Mouse (Mus musculus) brain, embryonic 14.5 days (tissue): ENCODE results near the gene Pla2g7.

Source experiments
- CTCF ChIP-seq: fragments of 200-500 bp; IDR thresholded peaks from 2 replicates; pipeline ENCODE4 v1.5.1; 2012; ENCODE audit warnings: inconsistent platforms, mild to moderate bottlenecking, moderate library complexity, borderline replicate concordance; ENCODE audit not compliant: insufficient read depth, insufficient read length; ENCODE audit errors: extremely low read depth
- POLR2A ChIP-seq: fragments of 200-500 bp; IDR thresholded peaks from 2 replicates; pipeline ENCODE4 v1.6.1; 2012; ENCODE audit warnings: mild to moderate bottlenecking, inconsistent platforms, borderline replicate concordance; ENCODE audit not compliant: poor library complexity, insufficient read depth, insufficient read length, severe bottlenecking; ENCODE audit errors: extremely low read depth

DNA sequence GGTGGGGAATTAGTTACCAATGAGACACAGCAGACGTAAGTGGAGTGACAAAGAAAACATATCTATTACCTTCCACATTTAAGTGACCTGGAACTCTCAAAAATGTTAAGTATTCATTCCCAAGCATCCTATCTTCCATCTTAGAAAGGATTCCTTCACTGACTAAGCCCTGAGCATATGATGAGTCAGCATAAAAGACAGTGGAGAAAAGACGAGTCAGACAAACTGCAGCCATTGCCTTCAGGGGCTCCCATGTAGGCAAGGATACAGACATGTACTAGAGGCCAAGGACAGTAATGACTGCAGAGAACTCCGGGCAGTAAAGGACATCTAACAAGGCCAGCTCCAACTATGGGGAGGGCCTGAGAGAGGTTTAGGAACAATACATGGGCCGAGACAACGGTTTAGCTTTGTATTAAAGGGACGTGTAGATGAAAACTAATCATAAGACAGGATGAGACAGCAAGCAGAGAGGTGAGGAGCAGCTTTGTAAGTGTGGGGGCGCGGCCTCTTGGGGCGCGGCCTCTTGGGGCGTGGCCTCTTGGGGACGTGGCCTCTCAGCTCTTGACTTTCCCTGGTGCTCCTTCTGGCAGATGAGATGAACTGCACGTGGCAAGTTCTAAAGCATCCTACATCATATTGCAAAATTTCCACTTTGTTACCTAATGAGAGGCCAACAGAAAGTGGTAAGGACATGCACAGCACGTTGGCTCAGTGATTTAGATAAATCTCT lies 83.6 kb downstream of the Pla2g7 start:
- TF ChIP-seq CTCF (no peak), POLR2A (no peak)
